Mouse (Mus musculus) lung, postnatal 36 days (tissue): ENCODE results near the gene Lrrk1.

Source experiments
- DNase-seq: peaks from one replicate; pipeline ENCODE4 v3.0.0; 2022; ENCODE audit warnings: mixed read lengths

Gene Lrrk1

DNA sequence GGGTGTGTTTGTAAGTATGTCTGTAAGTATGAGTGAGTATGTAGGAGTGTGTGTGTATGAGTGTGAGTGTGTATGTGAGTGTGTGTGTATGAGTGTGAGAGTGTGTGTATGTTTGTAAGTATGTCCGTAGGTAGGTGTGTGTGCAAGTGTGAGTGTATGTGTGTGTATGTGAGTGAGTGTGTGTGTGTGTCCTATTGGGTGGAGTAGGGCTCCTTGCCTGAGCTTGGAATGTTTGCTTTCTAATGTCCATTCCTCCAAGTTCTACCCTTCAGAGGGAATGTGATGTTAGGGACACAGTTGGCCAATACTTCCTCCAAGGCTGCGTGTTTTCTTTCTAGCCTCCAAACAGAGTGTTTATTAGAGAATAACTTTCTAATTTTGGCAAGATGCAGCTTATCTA is 51.2 kb downstream of the Lrrk1 start:
- peak; percentile 30 for DNase-seq

DNA sequence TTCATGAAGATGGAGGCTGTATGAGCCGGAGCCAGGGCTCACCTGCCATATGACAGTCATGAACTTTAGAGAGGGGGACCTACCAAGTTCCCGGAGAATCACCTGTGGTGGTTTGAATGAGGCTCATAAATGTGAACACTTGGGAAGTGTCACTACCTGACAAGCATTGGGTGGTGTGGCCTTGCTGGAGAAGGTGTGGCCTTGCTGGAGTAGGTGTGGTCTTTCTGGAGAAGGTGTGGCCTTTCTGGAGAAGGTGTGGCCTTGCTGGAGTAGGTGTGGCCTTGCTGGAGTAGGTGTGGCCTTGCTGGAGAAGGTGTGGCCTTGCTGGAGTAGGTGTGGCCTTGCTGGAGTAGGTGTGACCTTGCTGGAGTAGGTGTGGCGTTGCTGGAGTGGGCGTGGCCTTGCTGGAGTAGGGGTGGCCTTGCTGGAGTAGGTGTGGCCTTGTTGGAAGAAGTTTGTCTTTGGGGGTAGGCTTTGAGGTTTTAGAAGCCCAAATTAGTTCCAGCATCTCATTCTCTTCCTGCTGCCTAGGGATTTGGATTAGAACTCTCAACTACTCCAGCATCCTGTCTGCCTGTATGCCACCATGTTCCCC is 54.1 kb downstream of the Lrrk1 start:
- DNase-seq = no peak

DNA sequence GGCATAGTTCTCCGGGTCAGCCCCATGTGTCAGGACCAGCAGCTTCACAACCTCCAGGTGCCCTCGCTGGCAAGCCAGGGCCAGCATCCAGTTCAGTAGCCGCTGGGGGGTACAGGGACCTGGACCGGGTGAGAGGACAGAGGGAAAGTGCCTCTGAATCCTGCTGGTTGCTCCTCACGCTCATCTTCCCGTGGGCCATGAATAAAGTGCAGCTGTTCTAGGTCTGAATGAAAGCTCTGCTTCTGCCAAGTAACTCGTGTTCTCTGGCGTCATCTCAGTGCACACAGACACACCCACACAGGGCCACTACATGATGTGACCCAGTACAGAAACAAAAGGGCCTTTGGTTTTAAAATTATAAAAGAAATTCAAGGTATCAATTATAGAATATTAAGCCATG is 55.8 kb downstream of the Lrrk1 start:
- peak; percentile 51 for DNase-seq

DNA sequence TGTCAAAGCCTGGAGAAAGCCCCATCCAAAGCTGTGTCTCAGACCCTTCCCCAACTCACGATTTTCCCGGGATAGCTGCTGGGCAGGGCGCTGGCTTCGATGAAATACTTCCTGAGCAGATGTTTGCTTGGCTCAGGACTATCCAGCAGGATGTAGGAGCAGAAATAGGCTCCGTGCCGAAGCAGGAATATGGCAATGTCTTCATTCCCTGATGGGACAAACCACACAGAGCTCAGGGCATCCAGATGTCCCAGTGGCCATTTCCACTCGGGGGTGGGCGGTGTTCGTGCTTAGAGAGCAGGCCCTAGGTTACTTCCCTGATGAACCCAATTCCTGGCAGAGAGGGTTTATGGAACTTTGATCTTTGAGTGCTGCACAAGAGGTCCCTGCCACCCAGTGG is 57.5 kb downstream of the Lrrk1 start:
- no peak for DNase-seq

DNA sequence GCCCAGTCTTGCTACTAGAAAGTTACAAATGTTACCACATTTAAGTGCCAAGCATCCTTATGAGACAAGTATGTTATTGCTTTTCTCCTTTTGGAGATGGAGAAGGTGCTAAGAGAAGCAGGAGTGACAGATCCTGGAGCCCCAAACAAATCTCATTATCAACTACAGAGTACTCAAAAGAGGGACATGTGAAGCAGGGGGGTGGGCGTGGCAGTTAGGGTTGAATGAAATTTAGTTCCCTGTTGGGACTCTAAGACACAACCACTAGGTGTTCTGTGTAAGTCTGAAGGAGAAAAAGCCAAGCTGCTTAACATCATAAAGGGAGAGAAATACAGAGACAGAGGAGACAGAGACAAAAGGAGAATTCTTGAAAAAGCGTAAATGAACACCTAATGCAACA is 60.6 kb downstream of the Lrrk1 start:
- no peak for DNase-seq

DNA sequence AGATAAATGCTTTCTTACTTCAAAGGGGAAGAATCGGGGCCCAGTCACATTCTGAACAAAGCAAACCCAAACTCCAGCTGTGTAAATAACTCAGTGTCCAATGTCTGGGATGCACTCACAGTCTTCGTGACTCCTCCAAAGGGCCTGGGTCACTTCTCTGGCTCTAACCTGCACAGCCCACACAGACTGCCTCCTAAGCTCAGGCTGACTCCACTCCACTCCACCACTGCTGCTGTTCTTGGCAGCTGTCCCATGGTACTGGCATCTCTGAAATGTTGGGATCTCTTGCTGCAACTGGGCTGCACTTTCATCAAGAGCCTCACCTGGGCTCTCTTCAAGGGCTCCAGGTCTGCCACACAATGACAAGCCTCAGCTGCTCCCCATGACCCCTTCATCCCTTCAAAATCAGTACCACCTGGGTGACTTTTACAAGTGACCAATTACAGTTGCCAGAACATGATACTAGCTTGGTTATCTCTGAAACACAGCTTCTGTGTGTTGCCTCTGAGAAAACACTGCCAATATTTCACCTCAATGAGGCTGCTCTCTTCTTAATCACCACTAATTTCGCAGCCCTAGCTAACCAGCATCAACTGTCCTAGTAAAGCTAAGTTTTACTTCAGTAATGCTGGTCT is 62.6 kb downstream of the Lrrk1 start:
- DNase-seq = peak; percentile 72

DNA sequence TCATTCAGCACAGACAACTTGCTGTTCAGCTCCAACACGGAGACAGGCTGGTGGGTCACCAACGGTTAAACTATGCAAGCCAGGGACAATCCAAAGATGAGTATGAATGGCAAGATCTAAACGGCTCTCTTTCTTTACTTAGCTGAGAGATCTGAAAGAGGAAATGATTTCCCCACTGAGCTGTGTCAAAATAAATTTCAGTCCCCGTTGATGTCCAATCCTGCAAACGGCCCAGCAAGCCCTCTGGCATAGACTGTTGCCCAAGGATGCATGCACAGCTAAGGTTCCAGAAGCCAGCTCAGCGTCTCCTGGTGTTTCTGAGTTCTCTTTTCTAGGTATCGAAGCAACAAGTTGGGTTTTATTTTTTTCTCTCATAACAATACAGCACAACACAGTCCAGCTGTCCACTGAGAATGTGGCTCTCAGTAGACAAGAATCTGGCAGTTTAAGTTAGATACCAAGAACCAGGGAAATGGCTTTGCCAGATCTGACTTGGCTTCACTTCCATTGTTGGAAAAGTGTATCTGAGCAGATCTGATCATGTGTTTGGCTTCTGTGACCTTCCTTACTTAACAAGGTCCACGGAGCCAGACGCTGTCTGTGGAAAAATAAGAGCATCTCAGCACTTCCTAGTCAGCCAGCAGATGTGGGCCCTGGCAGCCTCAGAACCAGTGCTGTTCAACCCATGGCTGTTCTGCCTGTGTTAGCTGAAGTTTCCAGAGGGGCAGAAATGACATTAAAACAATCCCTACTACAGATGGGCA is 64.7 kb downstream of the Lrrk1 start:
- peak; percentile 62 for DNase-seq

DNA sequence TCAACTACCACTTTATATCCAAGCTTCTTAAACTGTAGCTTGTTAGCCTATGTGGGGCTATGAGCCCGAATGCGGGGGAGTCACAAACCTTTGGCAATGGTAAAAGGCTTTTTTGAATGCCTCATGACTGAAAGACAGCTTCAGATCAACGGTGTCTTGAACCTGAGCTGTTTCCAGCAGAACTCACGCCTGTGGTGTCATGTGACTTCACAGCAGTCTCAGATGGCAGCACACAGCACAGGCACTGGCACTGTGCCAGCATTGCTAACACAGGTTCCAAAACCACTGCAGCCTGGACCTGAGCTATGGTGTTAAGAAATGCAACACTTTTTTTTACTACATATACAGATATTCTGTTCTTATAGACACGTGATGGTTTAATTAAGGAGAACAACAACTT is 67.2 kb downstream of the Lrrk1 start:
- DNase-seq = peak; percentile 56

DNA sequence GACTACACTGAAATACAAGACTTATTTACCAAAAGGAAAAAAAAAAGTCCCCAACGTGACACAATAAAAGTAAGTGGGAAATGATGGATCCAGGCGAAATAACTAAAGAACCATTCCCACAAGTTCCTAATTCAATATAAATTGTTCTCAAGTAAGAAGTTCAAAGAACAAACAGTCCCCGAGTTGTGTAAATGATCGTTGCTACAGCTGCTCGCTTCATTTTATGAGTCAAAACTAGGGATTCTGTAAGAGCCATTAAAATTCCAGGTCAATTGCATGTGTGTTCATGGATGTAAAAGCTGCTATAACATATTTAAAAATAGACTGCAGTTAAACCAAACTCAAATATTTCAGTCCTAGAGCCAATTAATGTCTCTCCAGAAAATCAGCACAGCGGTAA is 70.0 kb downstream of the Lrrk1 start:
- no peak for DNase-seq

DNA sequence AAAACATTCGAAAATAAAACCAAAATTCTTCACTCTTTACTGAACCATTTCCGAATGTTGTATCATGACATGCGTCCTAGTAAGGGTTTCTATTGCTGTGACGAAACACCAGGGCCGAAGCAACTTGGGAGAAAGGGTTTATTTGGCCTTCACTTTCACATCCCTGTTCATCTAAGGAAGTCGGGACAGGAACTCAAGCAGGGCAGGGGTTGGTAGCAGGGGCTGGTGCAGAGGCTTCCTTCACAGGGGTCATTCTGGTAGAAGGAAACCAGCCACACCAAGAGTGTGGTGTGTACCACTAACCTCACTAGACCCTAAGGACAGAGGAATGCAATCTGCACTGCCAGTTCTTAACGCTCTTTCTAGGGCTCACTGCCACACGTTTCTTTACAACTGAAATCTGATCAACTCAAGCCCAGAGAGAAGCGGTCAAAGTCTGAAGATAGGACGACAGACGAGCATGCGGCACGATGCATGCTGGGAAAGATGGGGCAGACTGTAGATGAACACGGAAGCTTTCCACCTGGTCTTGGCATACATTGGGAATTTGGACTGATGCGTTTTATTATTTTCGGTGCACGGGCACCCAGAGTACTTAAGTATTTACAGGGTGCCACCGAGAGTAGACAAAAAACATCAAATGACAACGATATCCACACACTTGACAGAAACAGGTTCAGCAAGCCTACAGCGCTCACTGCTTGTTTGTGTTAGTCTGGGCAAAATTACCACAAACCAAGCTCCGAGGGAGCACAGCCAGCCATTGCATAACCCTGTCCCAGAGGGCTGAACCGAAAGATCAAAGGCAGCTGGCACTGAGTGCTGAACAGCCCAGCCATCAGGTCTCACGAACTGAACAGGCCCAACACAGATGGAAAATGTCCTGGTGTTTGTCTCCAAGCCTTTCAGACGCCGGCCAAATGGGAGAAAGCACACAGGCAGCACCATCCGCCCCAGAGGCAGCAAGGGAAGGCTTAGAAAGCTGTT is 77.2 kb downstream of the Lrrk1 start:
- peak; percentile 93 for DNase-seq

DNA sequence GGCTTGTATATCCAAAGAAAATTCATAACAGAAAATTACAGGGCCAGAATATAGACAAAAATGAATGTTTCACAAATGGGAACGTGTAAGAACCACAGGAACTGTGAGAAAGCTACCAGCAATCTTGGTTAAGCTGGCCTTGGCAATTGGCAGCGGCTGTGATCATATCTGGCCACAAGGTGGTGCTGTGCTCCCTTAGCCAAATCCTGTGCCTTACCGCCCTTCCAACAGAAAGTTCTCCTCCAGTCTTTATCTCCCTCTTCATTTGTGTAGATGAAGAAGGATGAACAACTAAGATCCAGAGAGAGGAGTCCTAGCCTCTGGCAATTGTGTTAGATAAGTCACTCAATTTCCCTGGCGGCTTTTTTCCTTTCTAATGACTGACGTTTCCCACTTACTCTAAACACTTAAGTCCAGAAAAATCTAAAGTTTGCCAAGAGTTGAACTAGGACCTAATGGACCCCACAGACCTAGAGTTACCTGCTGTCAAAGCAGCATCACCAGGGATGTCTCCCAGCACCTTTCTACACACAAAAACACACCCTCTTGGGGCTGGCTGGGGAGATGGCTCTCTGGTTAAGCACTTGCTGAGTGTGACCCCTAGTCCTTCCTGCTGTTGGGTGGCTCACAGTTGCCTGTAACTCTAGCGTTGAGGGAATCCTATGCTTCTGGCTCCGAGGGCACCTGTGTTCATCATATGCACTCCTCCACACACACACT is 78.0 kb downstream of the Lrrk1 start:
- DNase-seq = peak; percentile 84

DNA sequence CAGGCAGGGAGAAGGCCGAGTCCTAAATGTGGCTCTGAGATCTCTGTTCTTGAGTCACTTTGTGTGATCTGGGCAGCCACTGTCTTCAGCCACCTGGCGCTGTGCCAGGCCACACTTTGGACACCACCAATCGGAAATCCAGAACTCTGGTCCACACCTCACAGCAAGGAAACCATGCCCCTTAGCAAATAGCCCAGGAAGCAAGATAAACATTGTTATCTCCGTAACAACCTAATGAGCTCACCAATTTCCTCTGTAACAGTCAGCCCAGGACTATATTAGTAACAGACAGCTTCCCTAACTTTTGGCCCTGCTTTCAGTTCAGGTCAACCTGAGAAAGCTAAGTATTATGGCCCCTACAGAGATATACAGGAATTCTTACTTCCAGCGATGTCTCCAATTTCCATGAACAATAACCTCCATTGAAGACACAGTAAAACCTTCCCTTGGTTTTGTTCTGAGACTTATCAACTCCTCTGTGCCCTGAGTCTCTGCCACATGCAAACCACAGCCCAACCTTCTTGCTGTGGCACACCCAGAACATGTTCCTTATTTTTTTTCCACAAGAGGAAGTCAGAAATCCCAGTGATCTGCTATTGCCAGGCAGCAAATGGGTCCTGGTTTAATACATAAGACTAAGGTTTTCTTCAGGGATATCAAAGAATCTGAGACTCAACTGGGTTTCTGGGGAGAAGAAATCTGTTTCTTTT is 78.8 kb downstream of the Lrrk1 start:
- peak; percentile 88 for DNase-seq

DNA sequence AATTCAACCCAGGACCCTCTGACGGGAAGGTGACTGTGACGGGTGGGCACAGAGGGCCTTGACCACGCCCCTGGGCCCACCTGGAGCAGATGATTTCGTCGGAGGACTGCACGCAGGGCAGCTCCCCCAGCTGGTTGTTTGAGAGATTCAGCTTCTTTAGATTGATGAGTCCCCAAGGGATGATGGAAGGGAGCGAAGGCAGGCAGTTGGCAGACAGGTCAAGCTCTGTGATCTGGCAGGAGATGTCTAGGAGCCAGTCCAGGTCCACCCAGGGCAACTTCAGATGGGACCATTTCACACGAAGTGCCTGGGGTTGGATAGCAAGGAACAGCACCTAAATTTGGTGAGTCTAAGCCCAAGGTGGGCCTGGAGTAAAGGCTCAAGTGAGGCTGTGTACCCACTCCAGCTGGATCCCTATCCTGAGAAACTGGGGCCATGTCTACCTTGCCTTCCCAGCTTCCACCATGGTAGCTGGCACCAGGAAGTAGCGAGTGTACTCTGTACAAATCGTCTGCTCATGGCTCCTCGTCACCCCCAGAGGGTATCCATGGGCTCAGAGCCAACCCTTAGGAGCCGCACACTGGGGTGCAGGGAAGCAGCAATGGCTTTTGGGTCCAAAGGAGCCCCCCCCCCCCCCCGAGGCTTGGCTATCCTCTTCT is 79.4 kb downstream of the Lrrk1 start:
- DNase-seq = no peak

DNA sequence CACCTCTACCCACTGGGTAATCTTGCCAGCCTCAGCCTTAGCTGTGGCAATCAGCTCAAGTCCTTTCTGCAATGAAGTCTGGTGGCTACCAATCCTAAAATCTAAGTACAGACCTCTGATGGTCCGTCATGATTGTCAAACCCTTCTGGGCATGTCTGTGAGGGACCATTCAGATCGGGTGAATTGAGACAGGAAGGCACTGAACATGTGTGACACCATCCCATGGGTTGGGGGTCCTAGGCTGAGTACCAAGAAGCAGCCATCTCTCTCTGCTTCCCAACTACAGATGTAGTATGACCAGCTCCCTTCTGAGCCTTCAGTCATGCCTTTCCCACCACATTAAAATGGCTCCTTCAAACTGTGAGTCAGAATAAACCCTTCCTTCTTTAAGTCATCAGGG is 80.4 kb downstream of the Lrrk1 start:
- no peak for DNase-seq

DNA sequence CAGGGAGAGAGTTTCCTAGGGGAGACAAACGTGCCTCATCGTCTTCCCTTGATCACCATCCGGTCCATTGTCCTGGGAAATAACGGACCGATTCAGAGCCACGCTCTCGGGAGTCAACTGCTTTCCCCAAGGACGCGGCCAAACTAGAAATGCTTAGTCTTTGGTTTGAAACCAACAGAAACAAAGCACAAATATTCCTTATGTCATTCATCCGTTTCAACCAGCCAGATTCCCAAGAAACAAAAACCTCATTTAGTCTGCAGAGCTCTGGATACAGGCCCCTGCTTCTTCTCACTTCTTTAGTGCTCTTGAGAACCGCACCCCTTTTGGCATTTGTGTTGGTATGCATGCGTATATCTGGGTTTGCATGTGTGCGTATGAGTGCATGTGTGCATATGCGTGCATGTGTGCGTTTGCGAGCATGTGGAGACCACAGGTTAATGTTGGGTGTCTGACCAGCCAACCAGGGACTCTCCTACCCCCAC is 82.4 kb downstream of the Lrrk1 start:
- DNase-seq = peak; percentile 20

DNA sequence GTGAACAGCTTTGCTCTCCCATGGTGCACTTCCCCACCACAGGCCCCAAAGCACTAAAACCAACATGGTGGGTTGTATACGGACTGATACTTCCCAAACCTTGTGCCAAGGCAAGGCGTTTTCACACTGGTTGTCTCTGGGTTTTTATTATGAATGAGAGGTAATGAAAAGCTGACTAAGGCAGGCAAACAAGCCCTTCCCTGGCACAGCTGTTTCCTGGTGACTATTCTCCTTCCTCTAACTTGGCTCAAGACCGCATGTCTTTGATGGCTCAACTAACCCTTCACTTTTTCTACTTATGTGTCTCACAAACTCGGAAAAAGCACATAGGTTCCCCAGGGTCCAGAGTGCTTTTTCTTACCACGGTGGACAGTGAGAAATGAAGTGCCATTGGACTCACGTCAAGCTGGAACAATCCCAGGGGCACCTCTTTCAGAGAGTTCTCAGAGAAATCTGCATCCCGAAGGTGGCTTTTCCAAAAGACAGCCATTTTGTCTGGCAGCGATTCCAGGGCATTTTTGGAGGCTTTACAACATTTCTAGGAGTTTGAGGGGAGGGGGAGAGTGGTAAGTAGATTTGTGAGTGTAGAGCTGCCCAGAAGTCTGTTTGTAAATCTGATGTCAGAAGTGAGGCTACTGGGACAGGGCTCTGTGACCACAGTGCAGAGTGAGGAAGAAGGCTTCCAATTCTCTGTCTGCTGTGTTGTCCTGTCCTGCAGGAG is 83.0 kb downstream of the Lrrk1 start:
- peak; percentile 26 for DNase-seq

DNA sequence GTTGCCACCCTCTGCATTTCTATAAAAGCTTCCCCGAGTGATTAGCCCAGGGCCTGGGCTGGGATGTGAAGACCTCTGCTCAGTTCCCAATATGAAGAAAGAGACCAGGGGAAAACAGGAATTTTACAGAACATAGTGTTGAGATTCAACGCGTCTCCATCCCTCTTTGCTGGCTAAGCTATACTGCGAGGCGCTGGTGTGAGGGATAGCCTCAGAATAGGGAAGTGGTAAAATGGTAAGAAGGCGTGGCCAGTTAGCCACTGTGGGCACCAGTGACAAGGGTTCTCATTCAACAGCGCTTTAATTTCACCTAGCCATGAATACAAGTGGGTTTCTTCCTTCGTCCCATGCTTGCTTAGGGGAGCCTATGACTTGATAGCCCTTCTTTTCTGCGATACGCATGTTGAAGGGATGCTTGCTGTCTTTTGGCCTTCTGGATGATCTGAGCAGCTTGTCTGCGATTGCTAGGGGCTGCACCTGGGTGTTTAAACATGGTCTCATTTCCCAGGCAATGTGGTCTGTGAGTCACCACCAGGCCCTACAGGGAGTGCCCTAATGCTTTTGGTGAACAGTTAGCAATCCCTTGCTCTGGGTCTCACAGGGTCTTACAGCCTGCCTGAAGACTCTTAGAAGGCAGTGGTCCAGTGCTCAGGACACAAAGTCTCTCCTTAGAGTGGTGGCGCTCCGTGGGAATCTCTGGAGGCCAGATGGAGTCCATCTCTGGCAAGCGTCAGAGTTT is 84.1 kb downstream of the Lrrk1 start:
- DNase-seq = peak; percentile 55

DNA sequence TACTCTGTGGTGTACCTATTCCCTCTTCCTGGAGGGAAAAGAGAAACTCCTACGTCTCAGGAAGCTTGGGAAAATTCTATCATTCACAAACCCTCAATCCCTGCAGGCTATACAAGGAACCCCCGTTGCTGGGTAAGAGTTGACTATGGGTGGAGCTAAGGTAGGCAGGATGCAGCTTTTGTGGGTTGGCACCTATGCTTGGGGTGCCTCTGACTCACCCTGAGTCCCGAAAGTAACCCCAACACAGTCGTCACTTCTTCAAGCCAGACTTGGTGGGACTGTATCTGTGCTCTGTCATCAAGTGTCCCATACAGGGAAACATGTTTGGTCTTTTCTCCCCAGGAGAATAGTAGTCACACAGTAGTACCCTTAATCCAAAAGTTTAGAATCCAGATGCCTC is 86.7 kb downstream of the Lrrk1 start:
- no peak for DNase-seq

DNA sequence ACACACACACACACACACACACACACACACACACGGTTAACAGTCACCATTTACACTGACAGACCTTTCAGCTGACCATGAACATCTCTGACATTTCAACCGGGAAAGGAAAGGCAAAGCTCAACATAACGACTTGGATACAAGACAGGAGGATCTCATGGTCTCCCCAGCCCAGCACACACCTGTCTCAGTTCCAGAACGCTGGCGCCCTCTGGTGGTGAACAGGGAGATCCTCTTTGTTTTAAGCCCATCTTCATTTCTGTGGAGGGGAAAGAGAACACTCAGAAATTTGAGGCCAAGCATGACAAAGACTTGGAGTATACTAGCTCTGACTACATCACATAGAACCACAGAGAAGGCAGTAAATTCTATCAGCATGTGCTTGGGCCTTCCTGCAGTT is 87.5 kb downstream of the Lrrk1 start:
- peak; percentile 75 for DNase-seq

DNA sequence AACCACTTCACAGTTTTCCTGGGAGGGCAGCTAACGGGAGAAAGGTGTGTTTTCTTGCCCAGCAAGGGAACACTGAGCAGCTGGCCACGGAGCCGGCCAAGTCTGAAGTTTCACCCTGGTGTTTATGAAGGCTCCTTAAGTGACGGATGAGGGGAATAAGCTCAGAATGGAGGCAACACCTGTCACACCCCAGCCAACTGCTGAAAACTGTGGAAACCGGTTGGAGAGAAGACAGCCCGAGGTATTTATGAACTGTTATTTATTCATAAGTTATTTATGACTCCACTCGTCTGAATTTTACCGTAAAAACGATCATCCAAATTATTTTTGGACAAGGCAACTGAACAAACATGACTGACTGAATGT is 90.5 kb downstream of the Lrrk1 start:
- DNase-seq = no peak
